Mouse (Mus musculus) layer of hippocampus, adult 2 months (tissue): Measurements from ENCODE around the gene Tcf7l1. TPM values are rescaled to one million over a fixed set of nuclear protein-coding genes. Genes with fewer than 3 reads are reported as not detected.
A peak's percentile ranks its signal among the peaks of the same experiment; 100 is the strongest.

Experiments used
- DNase-seq, 2 experiments: peaks; one replicate each; pipeline ENCODE4 v3.0.0; 2022; ENCODE audit warnings: low spot score in 2 of 2
- H3K27ac ChIP-seq: fragments of 200-600 bp; 2 replicates; pipeline ENCODE4 v1.8.1; 2022
- H3K4me3 ChIP-seq: fragments of 200-600 bp; 2 replicates; pipeline ENCODE4 v1.8.1; 2022; ENCODE audit warnings: mild to moderate bottlenecking
- CTCF ChIP-seq: fragments of 200-600 bp; conservative IDR thresholded peaks from 2 replicates; pipeline ENCODE4 v1.8.1; 2022; ENCODE audit warnings: antibody characterized with exemption, mild to moderate bottlenecking, moderate library complexity
- total RNA-seq, 2 experiments: library from RNA; stranded (reverse); gene quantifications; 2 replicates each; pipeline ENCODE4 v1.2.3; 2021

Tcf7l1 gene
- total RNA-seq, 2 experiments from 2014 or later: 3.6 to 3.8 TPM

DNA sequence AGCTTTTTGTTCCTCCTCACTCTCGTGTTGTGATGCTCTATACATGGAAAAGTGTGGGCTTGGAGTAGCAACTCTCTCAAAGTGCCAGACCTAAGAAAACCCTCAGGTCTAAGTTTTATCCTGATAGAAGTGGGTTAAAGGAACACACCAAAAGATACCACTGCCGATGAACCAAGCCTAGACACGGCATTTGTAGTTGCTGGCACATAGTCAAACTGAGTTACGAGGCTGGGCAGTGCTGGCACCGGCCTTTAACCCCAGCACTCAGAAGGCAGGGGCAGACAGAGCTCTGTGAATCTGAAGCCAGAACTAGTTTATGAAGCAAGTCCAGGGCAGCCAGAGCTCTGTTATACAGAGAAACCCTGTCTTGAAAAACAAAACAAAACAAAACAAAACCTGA lies 181.4 kb downstream of the Tcf7l1 start:
- no peak for TF ChIP-seq CTCF
- H3K27ac ChIP-seq: no peak overlapping the region
- no peak overlapping the region for H3K4me3 ChIP-seq
- DNase-seq: no peak

DNA sequence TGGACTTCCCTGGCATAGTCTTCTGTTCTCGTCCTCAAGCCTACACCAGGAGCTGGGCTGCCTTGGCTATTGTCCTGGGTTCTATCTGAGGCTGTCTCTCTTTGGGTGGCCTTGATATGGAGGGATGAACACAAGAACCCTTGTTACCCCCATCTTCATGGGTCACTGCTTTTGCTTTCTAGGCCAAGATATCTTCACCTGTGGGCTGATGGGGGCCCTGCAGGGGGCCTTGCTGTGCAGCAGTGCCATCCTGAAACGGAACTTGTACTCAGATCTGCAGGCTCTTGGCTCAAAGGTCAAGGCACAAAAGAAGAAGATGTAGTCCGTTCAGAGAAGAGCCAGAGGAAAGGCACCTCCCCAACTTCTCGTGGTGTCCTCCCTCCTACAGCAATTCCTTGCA lies 182.0 kb downstream of the Tcf7l1 start:
- DNase-seq: no peak
- Histone ChIP-seq H3K27ac (no peak overlapping the region), H3K4me3 (no peak overlapping the region)
- no peak for TF ChIP-seq CTCF

DNA sequence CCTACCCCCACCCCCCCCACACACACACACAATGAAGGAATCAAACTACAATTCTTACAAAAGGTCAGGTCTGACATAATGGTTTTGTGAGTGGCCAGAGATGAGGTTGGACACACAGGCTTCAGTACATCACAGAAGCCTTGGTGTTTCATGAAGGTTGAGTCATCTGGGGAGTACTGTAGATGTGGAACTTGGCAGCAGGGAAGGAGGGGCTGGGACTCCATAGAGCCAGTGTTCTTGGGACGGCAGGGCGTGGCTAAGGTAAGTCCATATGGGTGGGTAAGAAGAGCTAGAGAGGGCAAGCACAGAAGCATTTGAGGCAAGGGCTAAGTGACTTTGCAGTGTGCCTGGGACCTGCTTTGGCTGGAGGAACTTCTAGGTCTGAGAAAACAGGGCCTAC lies 185.0 kb downstream of the Tcf7l1 start:
- no peak for DNase-seq
- no peak for TF ChIP-seq CTCF
- Histone ChIP-seq H3K27ac (no peak overlapping the region), H3K4me3 (no peak overlapping the region)

DNA sequence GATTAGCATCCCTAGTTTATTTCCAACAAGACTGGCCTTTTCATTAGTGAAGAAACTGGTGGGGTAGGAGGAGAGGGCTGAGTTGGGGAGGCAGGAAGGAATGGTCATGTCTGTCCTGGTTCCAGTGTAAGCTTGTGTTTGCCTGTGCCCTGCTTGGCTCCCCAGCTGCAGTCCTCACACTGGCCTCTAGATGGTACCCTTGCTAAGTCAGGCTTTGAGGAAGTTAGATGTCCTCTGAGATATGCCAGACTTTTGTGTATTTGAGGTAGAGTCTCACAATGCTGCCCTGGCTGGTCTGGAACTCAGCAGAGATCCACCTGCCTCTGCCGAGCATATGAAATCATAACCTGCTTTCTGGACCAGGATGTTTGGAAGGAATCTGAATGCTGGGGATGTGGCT lies 187.3 kb downstream of the Tcf7l1 start:
- Histone ChIP-seq H3K4me3 (no peak overlapping the region), H3K27ac (no peak overlapping the region)
- peak; percentile 96 for TF ChIP-seq CTCF
- peak; percentile 74 to 77 for DNase-seq

DNA sequence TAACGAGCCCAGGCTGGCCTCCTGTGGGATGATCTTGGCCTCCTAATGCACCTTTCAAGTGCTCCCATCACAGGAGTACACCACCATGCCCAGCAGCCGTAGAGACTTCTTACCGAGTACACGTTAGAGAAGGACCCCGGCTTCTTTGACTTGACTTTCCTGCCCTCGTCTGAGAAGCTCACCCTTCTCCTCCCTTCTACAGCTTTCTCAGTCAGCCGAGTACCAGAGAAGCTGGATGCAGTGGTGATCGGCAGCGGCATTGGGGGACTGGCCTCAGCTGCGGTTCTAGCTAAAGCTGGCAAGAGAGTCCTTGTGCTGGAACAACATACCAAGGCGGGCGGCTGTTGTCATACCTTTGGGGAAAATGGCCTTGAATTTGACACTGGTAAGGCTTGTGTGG lies 188.3 kb downstream of the Tcf7l1 start:
- no peak for TF ChIP-seq CTCF
- Histone ChIP-seq H3K4me3 (no peak overlapping the region), H3K27ac (no peak overlapping the region)
- DNase-seq: no peak

DNA sequence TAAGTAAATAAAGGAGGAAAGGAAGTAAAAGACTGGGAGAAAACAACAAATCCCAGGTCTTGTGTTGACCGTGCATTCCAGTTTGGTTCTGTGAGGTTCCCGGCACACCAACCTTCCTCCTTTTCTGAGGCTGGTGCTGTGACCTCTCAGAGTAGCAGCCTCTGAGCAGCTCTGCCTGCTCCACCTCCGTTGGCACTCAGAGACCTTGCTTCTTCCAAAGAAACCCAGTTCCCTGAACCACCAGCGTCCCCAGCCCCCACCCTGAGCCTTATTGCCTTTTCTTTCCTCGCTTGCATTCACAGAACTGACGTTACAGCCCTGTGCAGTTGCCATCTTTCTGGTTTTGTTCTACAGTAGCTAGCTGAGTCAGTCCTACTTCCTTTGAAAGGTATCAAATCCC lies 188.8 kb downstream of the Tcf7l1 start:
- Histone ChIP-seq H3K27ac (peak overlapping the region; percentile 53), H3K4me3 (no peak overlapping the region)
- DNase-seq: no peak
- TF ChIP-seq CTCF: no peak

DNA sequence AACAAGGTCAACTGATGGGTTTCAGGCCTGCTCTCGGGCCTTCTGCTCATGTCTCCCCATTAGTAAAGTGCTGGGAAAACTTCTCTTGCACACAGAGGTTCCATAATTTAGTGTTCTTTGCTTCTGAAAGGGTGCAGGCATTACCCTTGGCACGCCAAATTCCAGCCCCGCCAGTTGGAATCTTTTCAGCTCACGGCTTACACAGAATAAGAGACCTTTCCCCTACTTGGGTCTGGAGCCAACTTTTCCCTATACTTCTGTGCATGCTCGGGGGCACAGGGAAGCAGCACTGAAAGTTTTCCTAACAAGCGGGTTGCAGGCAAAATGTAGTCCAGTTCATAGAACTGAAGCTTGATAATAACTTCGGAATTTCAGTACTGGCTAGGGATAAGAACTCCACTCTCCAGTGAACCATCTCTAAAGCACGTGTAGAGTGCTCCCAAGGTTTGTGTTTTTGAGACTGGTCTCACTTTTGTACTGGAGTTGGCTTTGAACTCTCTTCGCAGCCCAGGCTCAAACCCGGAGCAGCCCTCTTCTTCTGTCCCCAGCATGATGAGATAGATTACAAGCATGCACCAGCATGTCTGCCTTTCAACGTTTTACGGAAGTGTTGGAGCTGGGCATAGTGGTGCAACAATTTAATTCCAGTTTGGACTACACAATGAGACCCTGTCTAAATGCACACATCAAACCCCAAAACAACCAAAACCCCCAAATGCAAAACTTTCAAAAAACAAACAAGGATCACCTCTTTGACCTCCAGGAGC lies 190.1 kb downstream of the Tcf7l1 start:
- peak in 1 of 2 experiments; percentile 34 for DNase-seq
- no peak for TF ChIP-seq CTCF
- Histone ChIP-seq H3K27ac (peak overlapping the region; percentile 95), H3K4me3 (peak overlapping the region; percentile 91)

DNA sequence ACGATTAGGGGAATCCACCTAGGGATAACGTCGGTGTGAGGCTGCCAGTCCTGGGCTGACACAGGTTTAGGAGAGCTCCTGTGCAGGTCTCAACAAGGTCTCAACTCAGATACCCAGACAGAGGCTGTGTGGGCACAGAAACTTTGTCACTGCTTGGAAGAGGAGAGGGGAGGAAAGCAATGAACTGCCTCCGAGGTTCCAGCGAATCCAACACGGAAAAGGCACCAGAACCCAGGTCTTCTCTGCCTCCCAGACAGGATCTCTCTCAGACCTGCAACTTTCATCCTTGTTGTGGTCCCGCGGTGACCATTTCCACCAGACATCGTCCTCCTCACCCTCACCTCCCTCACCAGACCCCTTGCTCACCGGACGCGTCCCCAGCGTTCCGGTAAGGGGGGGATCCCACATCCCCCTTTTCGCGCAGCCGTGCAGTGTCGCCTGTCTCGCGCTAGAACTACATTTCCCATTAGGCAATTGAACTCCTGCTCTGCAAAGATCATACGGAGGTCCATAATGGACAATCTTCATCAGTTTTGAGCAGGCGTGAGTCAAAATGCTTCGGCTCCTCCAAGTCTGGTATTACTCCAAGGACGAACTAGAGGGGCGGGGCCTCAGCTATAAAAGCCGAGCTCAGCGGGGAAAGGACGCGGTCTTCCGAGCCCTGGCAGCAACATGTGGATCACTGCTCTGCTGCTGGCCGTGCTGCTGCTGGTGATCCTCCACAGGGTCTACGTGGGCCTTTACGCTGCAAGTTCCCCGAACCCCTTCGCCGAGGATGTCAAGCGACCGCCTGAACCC lies 190.9 kb downstream of the Tcf7l1 start, which contains the start of the genes Elmod3 and Retsat:
TSS of gene Elmod3 (minus strand) at position 458 of the 798 bp plus-strand sequence.
TSS of gene Retsat (plus strand) at position 520 of the 798 bp plus-strand sequence.
- TF ChIP-seq CTCF: no peak
- H3K27ac ChIP-seq: peak within 1 kb of the TSS; percentile 95
- peak within 1 kb of the TSS; percentile 91 for H3K4me3 ChIP-seq
- DNase-seq: peak; percentile 88 to 96

DNA sequence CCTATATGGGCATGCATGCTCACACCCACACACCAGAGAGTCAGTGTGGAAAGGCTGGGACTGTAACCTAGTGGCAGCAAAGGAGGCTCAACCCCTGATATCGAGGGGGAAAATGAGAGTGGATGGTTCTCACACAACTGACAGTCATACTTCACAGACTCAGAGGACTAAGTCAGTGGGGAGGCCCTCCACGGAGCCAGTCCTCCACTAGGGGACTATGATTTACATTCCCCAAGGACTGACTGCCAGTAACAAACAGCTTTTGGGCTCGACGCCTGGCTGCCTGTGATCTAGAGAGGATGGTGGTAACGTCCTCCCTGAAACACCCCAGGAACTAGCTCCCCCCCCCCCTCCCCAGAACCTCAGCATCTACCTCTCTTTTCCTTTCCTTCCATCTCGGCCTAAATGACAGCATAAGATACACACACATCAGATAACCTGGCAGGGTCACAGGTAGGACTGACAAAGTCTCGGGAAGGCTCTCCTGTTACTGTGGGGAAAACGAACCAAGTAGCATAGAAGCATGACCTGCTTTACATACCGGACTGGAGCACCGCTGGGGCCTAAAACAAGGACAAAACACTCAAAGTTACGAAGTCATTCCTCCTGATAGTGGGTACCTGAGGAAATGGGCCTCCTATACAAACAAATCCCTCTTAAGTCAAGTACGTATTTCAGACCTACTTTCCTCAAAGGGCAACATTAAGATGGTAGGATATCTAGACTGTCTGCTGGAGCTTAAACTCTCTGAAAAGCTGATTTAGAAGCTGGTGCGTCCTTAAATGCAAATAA lies 191.8 kb downstream of the Tcf7l1 start:
- peak overlapping the region; percentile 95 for H3K27ac ChIP-seq
- peak; percentile 53 for TF ChIP-seq CTCF
- peak overlapping the region; percentile 91 for H3K4me3 ChIP-seq
- no peak for DNase-seq

DNA sequence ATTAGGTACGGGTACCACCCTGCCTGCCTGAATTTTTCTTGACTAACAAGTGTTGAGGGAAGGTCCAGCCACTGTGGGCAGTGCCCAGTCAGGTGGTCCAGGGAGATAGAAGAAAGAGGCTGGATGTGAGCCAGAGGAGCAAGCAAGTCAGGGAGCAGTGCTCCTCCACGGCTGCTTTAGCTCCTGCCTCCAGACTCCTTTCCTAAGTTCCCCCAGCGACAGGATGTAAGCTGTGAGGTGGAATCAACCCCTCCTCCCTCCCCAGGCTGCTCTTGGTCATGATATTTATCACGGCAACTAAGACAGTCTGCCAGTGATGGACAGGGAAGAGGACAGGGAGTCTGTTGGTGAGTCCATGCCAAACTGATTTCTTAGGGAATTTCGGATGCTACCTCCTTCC lies 195.1 kb downstream of the Tcf7l1 start:
- no peak for DNase-seq
- Histone ChIP-seq H3K27ac (peak overlapping the region; percentile 76), H3K4me3 (no peak overlapping the region)
- TF ChIP-seq CTCF: no peak

DNA sequence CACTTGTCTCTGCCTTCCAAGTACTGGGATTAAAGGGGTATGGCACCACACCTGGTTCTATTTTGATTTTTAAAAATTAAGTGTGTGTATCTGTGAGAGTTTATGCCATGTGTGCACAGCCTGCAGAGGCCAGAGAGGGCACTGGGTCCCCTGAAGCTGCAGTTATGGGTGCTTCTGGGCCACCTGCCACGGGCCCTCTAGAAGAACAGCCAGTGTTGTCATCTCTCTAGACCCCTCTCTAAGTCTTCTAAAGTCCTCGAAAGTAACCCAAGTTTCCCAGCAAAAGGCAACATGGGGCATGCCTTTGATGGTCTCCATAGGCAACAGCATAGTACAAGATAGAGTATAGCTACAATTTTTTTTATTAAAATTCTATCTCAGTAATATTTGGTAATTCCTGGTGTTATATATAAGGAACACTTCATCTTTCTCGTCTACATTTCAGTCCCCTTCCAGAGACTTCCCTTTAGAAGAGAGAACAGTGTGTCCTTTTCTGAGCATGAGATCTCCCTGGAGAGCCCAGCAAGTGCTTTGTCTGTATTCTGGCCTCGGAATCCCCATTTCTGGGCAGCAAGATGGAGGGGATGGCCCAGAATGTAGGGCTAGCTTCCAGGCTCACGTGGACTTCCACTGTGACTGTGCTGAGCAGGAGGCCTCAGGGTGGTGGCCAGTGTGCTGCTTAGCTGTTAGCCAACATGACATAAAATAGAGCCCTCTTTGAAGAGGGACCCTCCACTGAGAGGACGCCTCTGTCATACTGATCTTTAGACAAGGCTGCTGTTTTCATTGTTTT lies 195.8 kb downstream of the Tcf7l1 start:
- no peak overlapping the region for H3K4me3 ChIP-seq
- no peak for TF ChIP-seq CTCF
- peak overlapping the region; percentile 76 for H3K27ac ChIP-seq
- DNase-seq: no peak

DNA sequence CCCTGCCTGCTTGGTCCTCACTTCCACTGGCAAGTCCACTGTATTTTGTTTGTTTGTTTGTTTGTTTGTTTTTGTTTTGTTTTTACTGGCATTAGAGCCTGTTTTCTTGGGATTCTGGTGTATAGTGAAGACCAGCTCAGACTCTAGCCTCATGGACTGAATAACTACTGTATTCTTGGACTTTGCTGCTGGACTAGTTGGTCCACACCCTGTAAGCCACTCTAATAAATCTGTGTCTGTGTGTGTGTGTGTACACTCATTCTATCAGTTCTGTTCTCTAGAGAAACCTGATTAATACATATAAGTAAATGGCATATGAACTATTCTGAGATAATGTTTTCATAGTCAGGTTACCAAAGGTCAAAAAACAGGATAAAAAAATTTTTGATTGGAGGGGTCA lies 198.9 kb downstream of the Tcf7l1 start:
- TF ChIP-seq CTCF: no peak
- DNase-seq: no peak
- Histone ChIP-seq H3K4me3 (no peak overlapping the region), H3K27ac (no peak overlapping the region)
